ENCODE assay signal across 14 mouse cellular contexts in genomic region chr16:35932179-35933055, GRCm38 (mm10).
"Had no signal": no experiment of that assay in that cellular context is flagged by ENCODE, and none has a peak within 500 bp of the region (broad histone marks: within the 10 kb centered on the region; RNA-seq: fewer than 3 reads in every experiment).

No protein-coding gene starts in this region.

- H3K36me3 ChIP-seq: limb, embryonic 12.5 days; midbrain, embryonic 13.5 days had no signal

- H3K4me1 ChIP-seq: limb, embryonic 12.5 days; midbrain, embryonic 13.5 days had no signal

- DNase-seq: kidney, adult 18-20 months; kidney, postnatal 10 days; kidney, postnatal 4 days; liver, embryonic 13.5 days; lung, adult 2 months; lung, postnatal 4 days; right cerebral cortex, adult 18-20 months; right cerebral cortex, postnatal 25 days; thymus, adult 18-20 months; thymus, postnatal 14 days had no signal

- H3K4me2 ChIP-seq: limb, embryonic 12.5 days; liver, embryonic 13.5 days; midbrain, embryonic 13.5 days had no signal

- ATAC-seq: lung, postnatal 0 days; midbrain, embryonic 13.5 days had no signal

- H3K9ac ChIP-seq: limb, embryonic 12.5 days; liver, embryonic 13.5 days; midbrain, embryonic 13.5 days had no signal

- H3K27me3 ChIP-seq: liver, embryonic 13.5 days had no signal

- H3K4me3 ChIP-seq: layer of hippocampus, adult 2 months; limb, embryonic 12.5 days; liver, embryonic 13.5 days; midbrain, embryonic 13.5 days had no signal

- H3K9me3 ChIP-seq: limb, embryonic 12.5 days; liver, embryonic 13.5 days; midbrain, embryonic 13.5 days had no signal

- H3K27ac ChIP-seq: layer of hippocampus, adult 2 months; limb, embryonic 12.5 days; liver, embryonic 13.5 days; midbrain, embryonic 13.5 days had no signal
